Mouse (Mus musculus) heart, postnatal 14 days (tissue): ENCODE results near the gene Nlk. TPM values are rescaled to one million over a fixed set of nuclear protein-coding genes. Genes with fewer than 3 reads are reported as not detected.
A peak's percentile ranks its signal among the peaks of the same experiment; 100 is the strongest.
"Not testable (repeated sequence)": the region's sequence is repeated elsewhere in the genome, so short reads cannot be mapped to it uniquely, and the experiment has no call there.

Experiments
- DNase-seq, 2 experiments: peaks; one replicate each; pipeline ENCODE4 v3.0.0; 2021 to 2022
- intact Hi-C: fragments of 180-260 bp; cut with DNase I; formaldehyde crosslinking; loops from one replicate; pipeline ENCODE4 v1.15.1; 2025
- total RNA-seq, 2 experiments: library from RNA; stranded (reverse); gene quantifications; 2 replicates each; pipeline ENCODE4 v1.2.3; 2021

Nlk gene
- total RNA-seq, 2 experiments from 2014 or later, result 14.4 to 16.3 TPM

- intact Hi-C loops, result no loop called here
- DNase-seq, result no peak
Observed at GRCm38 (mm10) chr11:78693307-78693706, 3.9 kb downstream of the Nlk start.

GRCm38 (mm10) chr11:78691201-78691600 is 6.0 kb downstream of the Nlk start:
- intact Hi-C loops, result no loop called here
- no peak for DNase-seq

GRCm38 (mm10) chr11:78690547-78690946 is 6.6 kb downstream of the Nlk start:
- no peak for DNase-seq
- intact Hi-C loops, result no loop called here

GRCm38 (mm10) chr11:78681058-78681457 is 16.1 kb downstream of the Nlk start:
- intact Hi-C loops, result no loop called here
- DNase-seq, result no peak

GRCm38 (mm10) chr11:78678761-78679160 is 18.4 kb downstream of the Nlk start:
- intact Hi-C loops, result no loop called here
- DNase-seq, result no peak

- intact Hi-C loops, result no loop called here
- DNase-seq, result no peak
Observed at GRCm38 (mm10) chr11:78668647-78669046, 28.5 kb downstream of the Nlk start.

- intact Hi-C loops, result no loop called here
- DNase-seq, result no peak
Observed at GRCm38 (mm10) chr11:78664853-78665252, 32.3 kb downstream of the Nlk start.

GRCm38 (mm10) chr11:78663916-78664315 is 33.3 kb downstream of the Nlk start:
- intact Hi-C loops, result no loop called here
- no peak for DNase-seq

- DNase-seq, result no peak
- intact Hi-C loops, result no loop called here
Observed at GRCm38 (mm10) chr11:78649143-78649542, 48.0 kb downstream of the Nlk start.

GRCm38 (mm10) chr11:78648405-78648804 is 48.8 kb downstream of the Nlk start:
- DNase-seq, intact Hi-C loops: not testable (repeated sequence)

- intact Hi-C loops, result no loop called here
- DNase-seq, result no peak
Observed at GRCm38 (mm10) chr11:78643746-78644145, 53.4 kb downstream of the Nlk start.

- intact Hi-C loops, result no loop called here
- no peak for DNase-seq
Observed at GRCm38 (mm10) chr11:78642151-78642550, 55.0 kb downstream of the Nlk start.

- intact Hi-C loops, result no loop called here
Observed at GRCm38 (mm10) chr11:78641088-78641487, 56.1 kb downstream of the Nlk start.

GRCm38 (mm10) chr11:78632782-78633181 is 64.4 kb downstream of the Nlk start:
- intact Hi-C loops, result no loop called here

More at GRCm38 (mm10) chr11:78641088-78641487, 56.1 kb downstream of the Nlk start:
- no peak for DNase-seq

GRCm38 (mm10) chr11:78628871-78629270 is 68.3 kb downstream of the Nlk start:
- intact Hi-C loops, result no loop called here
- no peak for DNase-seq

More at GRCm38 (mm10) chr11:78632782-78633181, 64.4 kb downstream of the Nlk start:
- no peak for DNase-seq

GRCm38 (mm10) chr11:78624377-78624776 is 72.8 kb downstream of the Nlk start:
- DNase-seq, result peak; percentile 16 to 36
- intact Hi-C loops, result no loop called here

- intact Hi-C loops, result no loop called here
- no peak for DNase-seq
Observed at GRCm38 (mm10) chr11:78621926-78622325, 75.2 kb downstream of the Nlk start.

- intact Hi-C loops, result no loop called here
- no peak for DNase-seq
Observed at GRCm38 (mm10) chr11:78620179-78620578, 77.0 kb downstream of the Nlk start.

GRCm38 (mm10) chr11:78611273-78611672 is 85.9 kb downstream of the Nlk start:
- DNase-seq, result no peak
- intact Hi-C loops, result no loop called here

- DNase-seq, result no peak
- intact Hi-C loops, result loop anchor here (5.0 kb wide), 1 partner anchor 78 kb away; no protein-coding TSS in a partner anchor
Observed at GRCm38 (mm10) chr11:78609657-78610056, 87.5 kb downstream of the Nlk start.

GRCm38 (mm10) chr11:78604826-78605225 is 92.3 kb downstream of the Nlk start:
- intact Hi-C loops, result loop anchor here (5.0 kb wide), 1 partner anchor 82 kb away; no protein-coding TSS in a partner anchor

GRCm38 (mm10) chr11:78602781-78603180 is 94.4 kb downstream of the Nlk start:
- intact Hi-C loops, result no loop called here
- no peak for DNase-seq

More at GRCm38 (mm10) chr11:78604826-78605225, 92.3 kb downstream of the Nlk start:
- no peak for DNase-seq
